Mouse (Mus musculus): ENCODE measurements around the gene Tmub1. TPM values are rescaled to one million over a fixed set of nuclear protein-coding genes. Genes with fewer than 3 reads are reported as not detected.

The Tmub1 gene
- total RNA-seq (2023), result 32.6 TPM

GRCm38 (mm10) chr5:24447624-24448298, at the start of gene Tmub1:
Tmub1 (minus strand) TSS chr5:24447854.

GRCm38 (mm10) chr5:24452030-24452690, 4.5 kb upstream of the Tmub1 start, which contains the start of gene Agap3:
Agap3 (plus strand) TSS chr5:24452177.

GRCm38 (mm10) chr5:24444746-24445427, 2.8 kb downstream of the Tmub1 start, which contains the start of gene Fastk:
Fastk (minus strand) TSS chr5:24445287.

GRCm38 (mm10) chr5:24423129-24424003, 24.3 kb downstream of the Tmub1 start, which contains the start of the genes Cdk5 and Slc4a2:
Cdk5 (minus strand) TSS chr5:24423530.
Slc4a2 (plus strand) TSS chr5:24423837.

GRCm38 (mm10) chr5:24413042-24413693, 34.5 kb downstream of the Tmub1 start, which contains the start of gene Asic3:
Asic3 (plus strand) TSS chr5:24413392.

Other genes starting within 250 kb of the Tmub1 start
- gene Kcnh2, start 96.2 kb downstream of the Tmub1 start, total RNA-seq (2023), result 6.1 TPM
- gene Nos3, start 83.0 kb downstream of the Tmub1 start, total RNA-seq (2023), result 0.15 TPM
- not detected for gene Atg9b, start 55.7 kb downstream of the Tmub1 start, total RNA-seq (2023)
- gene Abcb8, start 54.2 kb downstream of the Tmub1 start, total RNA-seq (2023), result 15.5 TPM
- gene Asic3, start 34.5 kb downstream of the Tmub1 start, total RNA-seq (2023), result not detected
- gene Cdk5, start 24.3 kb downstream of the Tmub1 start, total RNA-seq (2023), result 29.0 TPM
- gene Slc4a2, start 24.0 kb downstream of the Tmub1 start, total RNA-seq (2023), result 62.8 TPM
- gene Fastk, start 2.6 kb downstream of the Tmub1 start, total RNA-seq (2023), result 109 TPM
- gene Agap3, start 4.3 kb upstream of the Tmub1 start, total RNA-seq (2023), result 90.2 TPM
- not detected for gene Gbx1, start 79.3 kb upstream of the Tmub1 start, total RNA-seq (2023)
- not detected for gene Asb10, start 93.1 kb upstream of the Tmub1 start, total RNA-seq (2023)
- not detected for gene 4931409K22Rik, start 109.0 kb upstream of the Tmub1 start, total RNA-seq (2023)
- gene Abcf2, start 129.6 kb upstream of the Tmub1 start, total RNA-seq (2023), result 51.1 TPM
- gene Chpf2, start 138.9 kb upstream of the Tmub1 start, total RNA-seq (2023), result 34.1 TPM
- gene Smarcd3, start 176.6 kb upstream of the Tmub1 start, total RNA-seq (2023), result 0.56 TPM
- gene Nub1, start 237.7 kb upstream of the Tmub1 start, total RNA-seq (2023), result 91.8 TPM

All from CD4-positive naive resting alpha-beta T cell, adult 57 days (primary cell).